Mouse (Mus musculus) thymus, adult 2 months (tissue): ENCODE measurements around the gene Col6a5.

ENCODE experiments used
- CTCF ChIP-seq: fragments of 200-500 bp; IDR thresholded peaks from 2 replicates; pipeline ENCODE4 v1.5.1; 2012; ENCODE audit warnings: mild to moderate bottlenecking, control low read depth, low read length, moderate library complexity, borderline replicate concordance; ENCODE audit not compliant: control insufficient read depth, poor library complexity, insufficient read depth; ENCODE audit errors: extremely low read depth
- POLR2A ChIP-seq: fragments of 200-500 bp; IDR thresholded peaks from 2 replicates; pipeline ENCODE4 v1.6.1; 2012; ENCODE audit warnings: mild to moderate bottlenecking, low read length, control low read depth, moderate library complexity; ENCODE audit not compliant: control insufficient read depth, poor library complexity, insufficient read depth; ENCODE audit errors: extremely low read depth

DNA sequence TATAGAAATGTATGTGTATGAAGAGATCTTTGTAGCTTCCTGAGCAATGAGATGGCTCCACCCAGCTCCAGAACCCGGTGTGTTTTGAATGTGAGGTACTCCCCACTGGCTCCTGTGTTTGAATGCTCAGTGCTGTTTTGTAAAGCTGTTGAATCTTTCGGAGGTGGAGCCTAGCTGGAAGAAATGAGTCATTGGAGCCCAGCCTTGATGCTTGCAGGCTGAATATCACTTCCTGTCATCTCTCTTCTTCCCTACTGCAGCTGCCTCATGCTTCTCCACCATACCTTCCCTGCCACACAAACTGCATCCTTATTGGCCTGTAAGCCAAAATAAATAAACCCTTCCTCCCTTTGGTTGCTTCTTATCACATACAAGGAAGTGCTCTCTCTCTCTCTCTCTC, 72.9 kb downstream of the Col6a5 start:
- TF ChIP-seq CTCF = no peak
- TF ChIP-seq POLR2A = no peak
